Mouse (Mus musculus): ENCODE results near the gene Eno2. TPM values are rescaled to one million over a fixed set of nuclear protein-coding genes. Genes with fewer than 3 reads are reported as not detected.
"Not testable (repeated sequence)": the region's sequence is repeated elsewhere in the genome, so short reads cannot be mapped to it uniquely, and the experiment has no call there.

Gene Eno2
- polyA plus RNA-seq, 1 experiment from 2014 or later = 12.4 TPM

- Histone ChIP-seq H3K4me1 (peaks cover 71% of the 10 kb centered on the region), H3K9ac (no peak overlapping the region), H3K4me2 (peak overlapping the region; percentile 3; the same call in 1 of the 2 replicates), H3K4me3 (replicated peaks) (peak overlapping the region; percentile 80; the same call in 1 of the 2 replicates), H3K27ac (0 out of 2 replicates have a peak overlapping the region, but pooled peaks have one; percentile 9), H3K36me3 (peaks cover 30% of the 10 kb centered on the region), H3K27me3 (no peaks in the 10 kb centered on the region), H3K9me3 (replicated peaks) (no peaks in the 10 kb centered on the region)
- 72% methylated on average over 4 of the region's 4 CpGs for WGBS
- no peak for ATAC-seq (replicated peaks; ENCODE audit: low FRiP score)
Measured at GRCm38 (mm10) chr6:124811403-124811665, 41.9 kb upstream of the Eno2 start.

GRCm38 (mm10) chr6:124810566-124811402 is 41.3 kb upstream of the Eno2 start:
- WGBS = 84% methylated on average over 11 of the region's 11 CpGs
- peaks cover 77% of the 10 kb centered on the region for H3K4me1 ChIP-seq
- not testable (repeated sequence) for H3K9me3 ChIP-seq (replicated peaks); H3K27me3 ChIP-seq; H3K9ac ChIP-seq; ATAC-seq (replicated peaks; ENCODE audit: low FRiP score)
- peaks cover 24% of the 10 kb centered on the region for H3K36me3 ChIP-seq
- H3K4me3 ChIP-seq (replicated peaks) = 0 out of 2 replicates have a peak overlapping the region, but pooled peaks have one; percentile 70
- peak overlapping the region; percentile 98 for H3K27ac ChIP-seq
- H3K4me2 ChIP-seq = peak overlapping the region; percentile 96

GRCm38 (mm10) chr6:124809775-124810538 is 40.5 kb upstream of the Eno2 start:
- H3K36me3 ChIP-seq = peaks cover 23% of the 10 kb centered on the region
- peak overlapping the region; percentile 98 for H3K27ac ChIP-seq
- 44% methylated on average over 14 of the region's 14 CpGs for WGBS
- no peaks in the 10 kb centered on the region for H3K9me3 ChIP-seq (replicated peaks)
- no peak for ATAC-seq (replicated peaks; ENCODE audit: low FRiP score)
- H3K9ac ChIP-seq = peak overlapping the region; percentile 68
- H3K4me2 ChIP-seq = peak overlapping the region; percentile 96
- H3K4me1 ChIP-seq = peaks cover 77% of the 10 kb centered on the region
- no peaks in the 10 kb centered on the region for H3K27me3 ChIP-seq
- peak overlapping the region; percentile 70 for H3K4me3 ChIP-seq (replicated peaks)

- peak; percentile 4 for ATAC-seq (replicated peaks; ENCODE audit: low FRiP score)
- Histone ChIP-seq H3K27me3 (no peaks in the 10 kb centered on the region), H3K4me1 (peaks cover 71% of the 10 kb centered on the region), H3K27ac (peak overlapping the region; percentile 98), H3K4me3 (replicated peaks) (peak overlapping the region; percentile 70), H3K9me3 (replicated peaks) (no peaks in the 10 kb centered on the region), H3K36me3 (peaks cover 23% of the 10 kb centered on the region), H3K4me2 (peak overlapping the region; percentile 96), H3K9ac (peak overlapping the region; percentile 68)
- under 1% methylated on average over 35 of the region's 35 CpGs for WGBS
Measured at GRCm38 (mm10) chr6:124809052-124809774, 39.7 kb upstream of the Eno2 start.

DNA sequence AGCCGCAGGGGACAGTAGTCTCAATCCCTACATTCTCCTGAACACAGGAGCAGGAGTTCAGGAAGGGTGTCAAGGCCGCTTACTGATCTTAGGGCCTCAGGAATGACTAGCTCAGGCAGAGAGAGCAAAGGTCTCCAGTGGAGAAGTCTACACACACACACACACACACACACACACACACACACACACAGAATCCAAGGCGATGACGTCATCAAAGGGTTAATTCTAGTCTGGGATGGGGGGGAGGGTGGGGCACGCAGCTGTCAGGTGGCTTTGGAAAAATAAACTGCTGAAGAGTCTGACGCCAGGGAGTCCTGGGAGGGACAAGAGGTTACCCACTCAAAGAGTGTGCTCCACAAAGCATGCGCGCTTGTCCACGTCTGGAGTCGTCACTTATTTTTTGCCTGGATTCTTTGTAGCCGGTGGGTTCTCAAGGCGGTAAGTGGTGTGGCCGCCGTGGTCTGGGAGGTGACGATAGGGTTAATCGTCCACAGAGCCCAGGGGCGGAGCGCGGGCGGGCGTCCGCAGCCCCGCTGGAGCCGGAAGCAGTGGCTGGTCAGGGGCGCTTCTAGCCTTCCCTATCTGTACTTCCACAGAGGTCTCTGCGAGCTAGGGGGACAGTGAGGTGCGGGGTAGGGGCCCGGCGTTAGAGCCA is 39.0 kb upstream of the Eno2 start, which contains the start of gene Spsb2:
Spsb2 (plus strand) TSS at position 304 of the 655 bp plus-strand sequence.
- Histone ChIP-seq H3K4me1 (peaks cover 70% of the 10 kb centered on the region), H3K36me3 (peaks cover 23% of the 10 kb centered on the region), H3K27ac (peak within 1 kb of the TSS; percentile 98), H3K4me2 (peak within 1 kb of the TSS; percentile 96), H3K9me3 (replicated peaks) (no peaks in the 10 kb centered on the region), H3K9ac (peak within 1 kb of the TSS; percentile 68), H3K4me3 (replicated peaks) (peak within 1 kb of the TSS; percentile 70), H3K27me3 (no peaks in the 10 kb centered on the region)
- peak; percentile 66 for ATAC-seq (replicated peaks; ENCODE audit: low FRiP score)
- 3% methylated on average over 29 of the region's 29 CpGs for WGBS

DNA sequence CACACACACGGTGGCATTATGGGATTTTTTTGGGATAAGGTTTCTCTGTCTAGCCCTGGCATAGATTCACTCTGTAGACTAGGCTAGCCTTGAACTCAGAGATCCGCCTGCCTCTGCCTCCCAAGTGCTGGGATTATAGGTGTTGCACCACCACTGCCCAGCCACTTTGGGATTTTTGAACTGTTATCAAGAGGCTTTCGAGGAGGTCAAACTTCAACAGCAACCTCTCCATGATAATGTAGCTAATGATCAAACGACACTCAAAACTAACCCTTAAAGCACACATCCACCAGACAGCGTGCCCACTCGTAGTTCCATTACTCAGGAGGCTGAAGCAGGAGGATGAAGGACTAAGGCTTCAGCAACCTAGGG is 38.5 kb upstream of the Eno2 start:
- no peak for ATAC-seq (replicated peaks; ENCODE audit: low FRiP score)
- WGBS = 77% methylated on average over 6 of the region's 6 CpGs
- H3K9ac ChIP-seq = 0 out of 2 replicates have a peak overlapping the region, but pooled peaks have one; percentile 68

GRCm38 (mm10) chr6:124807366-124807765 is 37.9 kb upstream of the Eno2 start:
- H3K27ac ChIP-seq = no peak overlapping the region
- no peak for ATAC-seq (replicated peaks; ENCODE audit: low FRiP score)
- H3K27me3 ChIP-seq = no peaks in the 10 kb centered on the region
- H3K9ac ChIP-seq = no peak overlapping the region
- no peaks in the 10 kb centered on the region for H3K9me3 ChIP-seq (replicated peaks)
- H3K4me3 ChIP-seq (replicated peaks) = no peak overlapping the region
- no peak overlapping the region for H3K4me2 ChIP-seq
- WGBS = 82% methylated on average over 4 of the region's 4 CpGs
- H3K36me3 ChIP-seq = peaks cover 23% of the 10 kb centered on the region
- peaks cover 62% of the 10 kb centered on the region for H3K4me1 ChIP-seq

More for the DNA sequence above, 38.5 kb upstream of the Eno2 start:
- Histone ChIP-seq H3K27ac (peak overlapping the region; percentile 98), H3K36me3 (peaks cover 23% of the 10 kb centered on the region), H3K4me3 (replicated peaks) (peak overlapping the region; percentile 70), H3K9me3 (replicated peaks) (no peaks in the 10 kb centered on the region), H3K27me3 (no peaks in the 10 kb centered on the region), H3K4me2 (peak overlapping the region; percentile 96), H3K4me1 (peaks cover 68% of the 10 kb centered on the region)

DNA sequence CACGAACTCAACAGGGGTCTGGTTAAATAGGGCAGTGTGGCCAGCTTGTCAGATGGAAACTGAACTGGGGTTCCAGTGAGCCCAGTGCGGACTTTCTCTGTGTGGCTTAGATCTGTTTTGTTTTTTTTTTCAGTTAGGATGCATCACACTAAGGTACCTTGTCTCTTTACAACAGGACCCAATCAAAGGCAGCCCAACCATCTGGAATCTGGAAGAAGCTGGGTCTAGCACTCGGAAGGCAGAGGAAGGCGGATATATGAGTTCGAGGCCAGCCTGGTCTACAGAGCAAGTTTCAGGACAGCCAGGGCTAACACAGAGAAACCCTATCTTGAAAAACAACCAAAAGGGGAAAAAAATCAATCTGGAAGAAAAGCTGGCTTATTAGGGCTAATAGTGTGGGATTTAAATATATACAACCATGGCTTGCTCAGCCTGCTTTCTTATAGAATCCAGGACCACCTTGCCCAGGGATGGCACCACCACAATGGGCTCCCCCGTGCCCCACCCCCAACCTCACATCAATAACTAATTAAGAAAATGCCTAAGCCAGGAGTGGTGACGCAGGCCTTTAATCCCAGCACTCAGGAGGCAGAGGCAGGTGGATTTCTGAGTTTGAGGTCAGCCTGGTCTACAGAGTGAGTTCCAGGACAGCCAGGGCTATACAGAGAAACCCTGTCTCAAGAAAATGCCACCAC is 37.1 kb upstream of the Eno2 start:
- 0 out of 2 replicates have a peak overlapping the region, but pooled peaks have one; percentile 5 for H3K9ac ChIP-seq
- no peaks in the 10 kb centered on the region for H3K27me3 ChIP-seq
- 76% methylated on average over 7 of the region's 7 CpGs for WGBS
- peaks cover 16% of the 10 kb centered on the region for H3K36me3 ChIP-seq
- H3K4me2 ChIP-seq = peak overlapping the region; percentile 81
- no peak for ATAC-seq (replicated peaks; ENCODE audit: low FRiP score)
- H3K4me1 ChIP-seq = peaks cover 54% of the 10 kb centered on the region
- H3K4me3 ChIP-seq (replicated peaks) = peak overlapping the region; percentile 53
- no peaks in the 10 kb centered on the region for H3K9me3 ChIP-seq (replicated peaks)
- peak overlapping the region; percentile 97 for H3K27ac ChIP-seq

DNA sequence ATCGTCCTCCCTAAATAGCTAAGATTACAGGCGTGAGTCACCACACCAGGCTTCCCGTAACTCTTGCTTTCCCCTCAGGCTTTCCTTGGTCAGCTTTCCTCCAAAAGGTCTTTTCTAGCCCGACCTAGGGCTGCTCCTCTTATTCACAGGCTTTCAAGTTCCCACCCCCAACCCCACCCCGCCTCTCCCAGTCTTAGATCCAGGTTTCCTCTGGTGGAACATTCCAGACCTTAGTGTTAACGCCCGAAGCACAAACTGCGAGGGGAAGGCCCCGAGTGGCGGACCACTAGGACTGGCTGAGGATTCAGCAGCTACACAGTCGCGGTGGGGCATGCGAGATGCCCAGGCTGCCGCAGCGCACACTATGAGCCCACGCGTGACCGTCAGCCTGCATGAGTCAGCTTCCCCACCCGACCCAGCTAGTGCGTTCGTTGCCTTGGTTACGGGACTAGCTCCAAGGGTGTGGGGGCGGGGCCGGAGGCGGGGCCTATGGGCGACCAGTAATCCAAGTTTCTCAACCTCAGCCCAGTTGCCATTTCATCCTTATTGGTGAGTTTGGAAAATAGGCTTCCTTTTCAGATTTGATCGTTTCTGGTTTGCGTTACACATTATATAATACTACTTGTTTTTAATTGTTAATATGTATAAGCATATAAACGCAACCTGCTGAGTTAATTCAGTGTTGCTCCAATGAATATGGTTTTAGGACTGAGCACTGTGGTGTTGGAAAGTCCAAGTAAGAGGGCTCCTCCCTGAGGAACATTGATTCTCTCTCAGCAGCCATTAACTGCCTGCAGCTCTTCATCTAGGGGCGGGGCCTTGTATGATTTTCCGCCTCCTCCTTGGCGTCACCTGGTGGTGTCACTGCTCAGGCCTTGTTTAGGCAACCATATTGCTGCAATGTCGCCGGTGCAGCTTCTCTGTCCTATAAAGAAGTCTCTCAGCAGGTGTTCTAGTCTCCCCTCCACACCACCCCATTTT is 36.2 kb upstream of the Eno2 start:
- peaks cover 7% of the 10 kb centered on the region; the same call in 1 of the 2 replicates for H3K36me3 ChIP-seq
- H3K27ac ChIP-seq = peak overlapping the region; percentile 97
- H3K27me3 ChIP-seq = no peaks in the 10 kb centered on the region
- H3K4me3 ChIP-seq (replicated peaks) = peak overlapping the region; percentile 53
- peak; percentile 79 for ATAC-seq (replicated peaks; ENCODE audit: low FRiP score)
- H3K4me2 ChIP-seq = peak overlapping the region; percentile 81
- WGBS = 1% methylated on average over 34 of the region's 34 CpGs
- no peaks in the 10 kb centered on the region for H3K9me3 ChIP-seq (replicated peaks)
- peak overlapping the region; percentile 38 for H3K9ac ChIP-seq
- H3K4me1 ChIP-seq = peaks cover 49% of the 10 kb centered on the region

DNA sequence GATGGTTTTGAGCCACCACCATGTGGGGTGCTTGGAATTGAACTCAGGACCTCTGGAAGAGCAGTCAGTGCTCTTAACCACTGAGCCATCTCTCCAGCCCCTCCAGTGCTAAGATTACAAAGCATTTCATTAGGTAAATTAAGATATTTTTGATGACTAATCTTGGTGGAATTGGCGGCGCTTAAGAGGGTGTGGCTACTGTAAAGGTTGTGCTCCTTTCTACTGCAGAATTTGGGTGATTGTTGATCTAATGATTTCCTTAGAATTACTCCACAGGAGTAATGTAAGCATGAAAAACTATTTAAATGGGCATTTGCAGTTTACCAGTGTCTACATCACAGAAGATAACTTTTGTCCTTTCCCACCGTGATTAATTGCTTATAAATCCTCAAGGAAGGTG is 34.9 kb upstream of the Eno2 start:
- ATAC-seq (replicated peaks; ENCODE audit: low FRiP score) = no peak
- Histone ChIP-seq H3K27me3 (no peaks in the 10 kb centered on the region), H3K4me1 (peaks cover 36% of the 10 kb centered on the region), H3K9me3 (replicated peaks) (no peaks in the 10 kb centered on the region), H3K9ac (no peak overlapping the region), H3K36me3 (no peaks in the 10 kb centered on the region), H3K4me2 (no peak overlapping the region), H3K27ac (no peak overlapping the region; the same call in 1 of the 2 replicates), H3K4me3 (replicated peaks) (no peak overlapping the region)
- 89% methylated on average over 3 of the region's 3 CpGs for WGBS
